Mouse (Mus musculus): Measurements from ENCODE around the gene 2410004B18Rik. TPM values are rescaled to one million over a fixed set of nuclear protein-coding genes. Genes with fewer than 3 reads are reported as not detected.
"Not testable (repeated sequence)": the region's sequence is repeated elsewhere in the genome, so short reads cannot be mapped to it uniquely, and the experiment has no call there.

2410004B18Rik gene
- total RNA-seq, 2 experiments from 2014 or later: 13.8 to 14.0 TPM

- not testable (repeated sequence) for DNase-seq
These were observed 27.8 kb downstream of the 2410004B18Rik start for GRCm38 (mm10) chr3:145965583-145965982.

- DNase-seq: no peak
These were observed 29.0 kb downstream of the 2410004B18Rik start for GRCm38 (mm10) chr3:145966806-145967205.

DNA sequence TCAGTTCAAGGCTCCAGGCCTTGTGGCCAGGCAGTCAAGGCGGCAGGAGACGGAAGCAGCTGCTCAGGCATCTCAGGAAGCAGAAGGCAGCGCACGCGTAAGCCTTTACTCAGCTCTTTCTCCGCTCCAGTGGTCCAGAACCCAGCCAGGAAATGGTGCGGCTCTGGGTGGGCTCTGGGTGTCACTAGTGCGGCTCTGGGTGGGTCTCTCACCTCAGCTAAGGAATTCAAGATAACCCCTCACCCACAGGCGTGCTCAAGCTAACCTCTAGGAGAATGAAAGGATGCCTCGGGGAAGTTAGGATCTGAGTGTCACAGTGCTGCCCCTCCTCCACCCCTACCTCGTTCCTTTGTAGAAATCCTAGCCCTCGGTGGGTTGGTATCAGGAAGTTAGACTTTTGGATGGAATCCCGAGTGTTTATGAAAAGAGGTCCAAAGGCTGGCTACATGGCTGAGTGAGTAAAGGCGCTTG, 31.3 kb downstream of the 2410004B18Rik start:
- no peak for DNase-seq

DNA sequence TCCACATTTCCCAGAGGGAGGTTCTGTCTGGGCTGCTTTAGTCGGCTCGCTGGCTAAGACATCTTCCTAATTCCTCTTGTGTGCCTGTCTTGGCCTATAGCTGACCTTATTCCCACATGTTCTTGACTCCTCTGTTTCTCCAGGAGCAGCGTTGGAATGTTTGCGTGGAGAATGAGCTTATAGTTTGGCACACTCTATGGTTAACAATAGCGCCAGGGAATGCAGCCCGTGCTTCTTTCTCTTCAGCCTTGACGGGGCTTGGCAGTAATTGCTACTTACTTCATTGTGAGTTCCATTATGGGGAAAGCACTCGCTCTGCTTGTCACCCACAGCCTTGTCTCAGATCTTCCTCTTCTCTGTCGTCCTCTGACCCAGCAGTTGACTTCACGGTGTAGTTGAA, 33.7 kb downstream of the 2410004B18Rik start:
- no peak for DNase-seq

DNA sequence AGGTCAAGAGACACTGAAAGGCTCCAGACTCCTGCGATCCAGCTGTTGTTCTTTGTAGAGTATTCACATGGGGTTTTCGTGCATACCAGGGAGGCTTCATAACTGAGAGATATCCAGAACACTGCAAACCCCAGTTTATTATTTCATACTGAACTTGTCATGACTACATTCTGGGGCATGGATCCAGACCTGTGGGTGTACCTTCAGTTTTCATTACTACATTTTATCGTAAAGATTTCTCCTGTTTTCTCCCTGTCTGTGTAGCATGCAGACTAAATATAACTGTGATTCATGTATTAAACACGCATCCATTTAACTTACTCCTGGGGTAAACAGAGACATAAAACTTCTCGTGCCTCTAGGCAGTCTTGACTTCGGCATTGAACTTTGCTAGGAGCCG, 37.2 kb downstream of the 2410004B18Rik start:
- DNase-seq: no peak

GRCm38 (mm10) chr3:145985333-145985925, 47.6 kb downstream of the 2410004B18Rik start:
- DNase-seq: no peak

DNA sequence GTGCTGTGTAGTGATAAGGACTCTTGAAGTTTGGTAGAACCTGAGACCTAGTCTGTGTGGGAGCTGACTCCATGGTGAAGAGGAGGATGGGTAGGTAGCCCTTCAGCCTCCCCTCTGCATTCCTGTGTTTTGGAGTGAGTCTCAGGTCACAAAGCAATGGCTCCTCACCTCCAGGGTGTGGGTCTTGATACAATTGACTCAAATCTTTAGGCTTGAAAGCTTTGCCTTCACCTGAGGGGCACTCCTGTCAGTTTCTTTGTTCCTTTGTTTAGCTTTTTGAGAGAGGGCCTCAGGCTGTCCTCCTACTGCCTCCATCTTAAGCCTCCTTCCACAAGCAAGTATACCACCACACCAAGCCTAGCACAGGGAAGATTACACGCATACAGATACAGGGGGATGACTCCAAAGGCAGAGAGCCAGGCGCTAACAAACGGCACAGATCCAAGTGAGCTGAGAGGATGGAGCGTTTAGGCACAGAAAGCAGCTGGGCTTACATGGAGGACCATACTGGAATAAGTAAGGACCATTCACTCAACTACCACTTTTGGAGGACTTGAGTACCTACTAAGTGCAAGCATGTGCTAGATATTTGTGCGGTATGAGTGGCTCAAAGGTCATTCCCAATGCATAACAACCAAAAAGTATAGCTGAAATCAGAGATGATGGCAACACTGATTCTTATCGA, 48.6 kb downstream of the 2410004B18Rik start:
- DNase-seq: no peak

- peak; percentile 77 for DNase-seq
These were observed 49.6 kb downstream of the 2410004B18Rik start, which contains the start of gene Syde2 for GRCm38 (mm10) chr3:145987268-145987969. Gene Syde2, plus strand, starts transcription at chr3:145987870.

- peak; percentile 80 for DNase-seq
These were observed 50.3 kb downstream of the 2410004B18Rik start for GRCm38 (mm10) chr3:145987970-145988683.

DNA sequence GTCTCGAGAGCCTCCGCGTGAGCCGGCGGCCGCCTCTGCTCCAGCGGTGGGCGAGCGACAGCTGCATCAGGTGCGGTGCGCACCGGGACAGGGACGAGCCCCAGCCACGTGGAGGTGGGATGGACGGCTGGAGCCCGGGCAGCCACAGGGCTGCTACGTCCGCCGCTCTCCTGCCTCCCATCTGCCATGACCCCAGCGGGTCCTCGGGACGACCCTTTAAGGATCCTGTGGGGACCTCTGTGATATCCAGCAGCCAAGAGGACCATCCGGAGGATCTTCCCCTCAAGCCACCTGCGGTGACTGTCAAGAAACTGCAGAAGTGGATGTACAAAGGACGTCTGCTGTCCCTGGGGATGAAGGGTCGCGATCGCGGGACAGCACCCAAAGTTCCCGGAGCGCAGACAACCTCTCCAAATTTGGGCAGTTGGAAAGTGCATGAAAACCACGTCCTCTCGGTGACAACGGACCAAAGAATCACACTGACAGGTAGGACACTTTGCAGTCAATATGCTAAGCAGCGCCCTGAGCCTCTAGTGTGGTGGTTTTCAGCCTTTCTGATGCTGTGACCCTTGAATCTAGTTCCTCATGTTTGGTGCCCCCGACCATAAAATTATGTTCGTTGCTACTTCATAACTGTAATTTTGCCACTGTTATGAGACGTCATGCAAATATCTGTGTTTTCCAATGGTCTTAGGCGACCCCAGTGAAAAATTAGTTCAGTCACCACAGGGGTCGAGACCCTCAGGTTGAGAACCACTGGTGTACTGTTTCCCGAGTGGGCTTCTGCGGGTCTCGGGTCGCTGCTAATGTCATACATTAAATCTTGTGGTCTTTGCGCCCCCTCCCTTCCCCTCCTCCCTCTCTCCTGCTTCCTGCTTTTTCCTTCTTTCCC, 51.1 kb downstream of the 2410004B18Rik start:
- DNase-seq: no peak

GRCm38 (mm10) chr3:145989576-145990081, 51.8 kb downstream of the 2410004B18Rik start:
- DNase-seq: no peak

GRCm38 (mm10) chr3:145991130-145991529, 53.3 kb downstream of the 2410004B18Rik start:
- DNase-seq: no peak

DNA sequence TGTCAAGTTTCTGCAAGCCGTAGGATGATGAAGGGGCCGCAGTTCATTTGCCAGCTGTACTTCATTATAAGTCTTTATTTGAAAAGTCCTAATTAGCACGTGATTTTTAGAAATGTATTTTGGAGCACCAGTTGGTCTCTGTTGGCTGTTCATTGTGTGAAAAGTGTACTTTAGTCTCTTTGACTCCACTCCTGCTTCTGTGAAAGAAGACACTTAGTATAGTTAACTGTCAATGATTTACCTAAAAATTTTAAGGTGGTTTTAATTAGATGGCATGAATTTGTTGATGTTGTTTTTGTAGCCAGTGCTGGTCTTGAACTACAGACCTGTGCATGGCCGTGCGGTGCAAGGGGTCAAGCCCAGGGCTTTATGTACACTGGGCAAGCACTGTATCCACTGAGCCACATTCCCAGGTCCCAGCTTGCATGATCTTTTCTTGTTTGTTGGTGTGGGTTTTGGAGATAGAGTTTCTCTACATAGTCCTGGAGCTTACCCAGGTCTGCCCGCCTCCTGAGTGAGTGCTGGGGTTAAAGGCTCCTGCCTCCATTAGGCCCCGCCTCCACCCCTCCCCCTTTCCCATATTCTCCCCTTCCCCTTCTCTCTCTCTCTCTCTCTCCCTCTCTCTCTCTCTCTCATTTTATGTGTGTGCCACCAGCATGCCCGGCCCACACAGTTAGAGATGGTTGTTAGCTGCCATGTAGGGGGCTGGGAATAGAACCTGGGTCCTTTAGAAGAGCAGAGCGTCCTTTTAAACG, 54.3 kb downstream of the 2410004B18Rik start:
- DNase-seq: no peak

DNA sequence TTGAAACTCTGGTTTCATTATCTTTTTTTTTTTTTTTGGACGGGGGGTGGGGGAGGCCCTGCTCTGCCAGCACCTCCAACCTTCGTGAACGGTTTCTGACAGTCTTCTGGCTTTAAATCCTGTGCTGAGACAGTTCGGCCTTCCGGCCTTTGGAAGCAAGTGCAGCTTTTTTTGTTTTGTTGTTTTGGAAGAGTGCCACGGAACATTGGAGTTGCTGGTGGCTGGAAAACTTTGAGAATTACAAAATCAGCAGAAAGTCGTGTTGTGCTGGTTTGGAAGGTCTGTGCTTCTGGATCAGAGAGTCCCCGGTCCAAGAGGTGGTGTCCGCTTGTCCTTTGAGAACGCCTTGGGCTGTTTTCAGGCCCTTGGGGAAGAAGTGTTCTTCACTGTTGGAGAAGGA, 55.0 kb downstream of the 2410004B18Rik start:
- no peak for DNase-seq

DNA sequence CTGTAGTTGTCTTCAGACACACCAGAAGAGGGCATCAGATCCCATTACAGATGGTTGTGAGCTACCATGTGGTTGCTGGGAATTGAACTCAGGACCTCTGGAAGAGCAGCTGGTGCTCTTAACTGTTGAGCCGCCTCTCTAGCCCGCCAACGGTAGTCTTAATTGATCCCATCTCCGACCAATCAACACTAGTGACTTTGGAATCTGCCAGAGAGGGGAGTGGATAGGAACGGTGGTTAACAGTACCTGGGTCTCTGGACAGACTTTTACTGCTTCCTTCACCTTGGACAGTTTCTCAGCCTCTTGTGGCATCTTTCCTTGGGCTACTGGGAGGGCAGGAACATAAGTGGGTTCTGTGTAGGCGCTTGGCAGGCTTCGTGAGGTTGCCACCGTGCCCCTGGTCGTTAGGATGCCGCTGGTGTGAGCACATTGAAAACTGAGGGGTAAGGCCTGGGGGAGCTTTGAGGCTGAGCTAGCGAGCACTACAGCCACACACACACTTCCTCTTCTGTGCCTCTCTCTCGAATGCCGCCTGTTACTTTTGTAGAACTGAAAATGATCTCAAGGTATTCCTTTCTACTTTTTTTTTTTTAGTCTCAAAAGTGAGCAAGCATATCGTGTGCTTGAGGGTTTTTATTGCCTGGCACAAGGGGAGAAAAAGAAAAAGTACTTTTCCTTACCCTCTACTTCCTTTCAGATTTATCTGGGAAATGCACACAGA, 55.8 kb downstream of the 2410004B18Rik start:
- no peak for DNase-seq
